Mouse (Mus musculus): ENCODE data around the gene Vsig2. TPM values are rescaled to one million over a fixed set of nuclear protein-coding genes. Genes with fewer than 3 reads are reported as not detected.

Gene Vsig2
- polyA plus RNA-seq, 1 experiment from 2014 or later = 2.0 TPM

- Histone ChIP-seq H3K9ac (no peak overlapping the region), H3K36me3 (no peaks in the 10 kb centered on the region), H3K9me3 (replicated peaks) (no peaks in the 10 kb centered on the region), H3K27ac (replicated peaks) (no peak overlapping the region), H3K4me1 (peaks cover 8% of the 10 kb centered on the region; the same call in 1 of the 2 replicates), H3K4me3 (replicated peaks) (no peak overlapping the region), H3K27me3 (peaks cover 3% of the 10 kb centered on the region; the same call in 1 of the 2 replicates), H3K4me2 (replicated peaks) (no peak overlapping the region)
- WGBS = 46% methylated on average over 4 of the region's 4 CpGs
- no peak for ATAC-seq (ENCODE audit: insufficient number of reproducible peaks, low FRiP score, low TSS enrichment, low read depth)
Observed at GRCm38 (mm10) chr9:37568605-37569214, 29.7 kb downstream of the Vsig2 start.

GRCm38 (mm10) chr9:37569231-37569835 lies 30.3 kb downstream of the Vsig2 start:
- Histone ChIP-seq H3K4me2 (replicated peaks) (no peak overlapping the region), H3K9me3 (replicated peaks) (no peaks in the 10 kb centered on the region), H3K36me3 (no peaks in the 10 kb centered on the region), H3K27me3 (peaks cover 3% of the 10 kb centered on the region; the same call in 1 of the 2 replicates), H3K27ac (replicated peaks) (no peak overlapping the region), H3K4me1 (peaks cover 8% of the 10 kb centered on the region; the same call in 1 of the 2 replicates), H3K9ac (no peak overlapping the region), H3K4me3 (replicated peaks) (no peak overlapping the region)
- ATAC-seq (ENCODE audit: insufficient number of reproducible peaks, low FRiP score, low TSS enrichment, low read depth) = no peak
- WGBS = 64% methylated on average over 2 of the region's 2 CpGs

- WGBS = 59% methylated on average over 3 of the region's 3 CpGs
- Histone ChIP-seq H3K4me1 (peaks cover 16% of the 10 kb centered on the region), H3K9ac (no peak overlapping the region), H3K27me3 (peaks cover 2% of the 10 kb centered on the region; the same call in 1 of the 2 replicates), H3K9me3 (replicated peaks) (no peaks in the 10 kb centered on the region), H3K4me2 (replicated peaks) (no peak overlapping the region), H3K36me3 (no peaks in the 10 kb centered on the region), H3K27ac (replicated peaks) (no peak overlapping the region), H3K4me3 (replicated peaks) (no peak overlapping the region)
- ATAC-seq (ENCODE audit: insufficient number of reproducible peaks, low FRiP score, low TSS enrichment, low read depth) = no peak
Observed at GRCm38 (mm10) chr9:37572204-37572876, 33.3 kb downstream of the Vsig2 start.

GRCm38 (mm10) chr9:37576436-37576930 lies 37.4 kb downstream of the Vsig2 start:
- peak; percentile 75 for ATAC-seq (ENCODE audit: insufficient number of reproducible peaks, low FRiP score, low TSS enrichment, low read depth)
- Histone ChIP-seq H3K9ac (no peak overlapping the region), H3K4me2 (replicated peaks) (peak overlapping the region; percentile 32)

GRCm38 (mm10) chr9:37583594-37583993 lies 44.5 kb downstream of the Vsig2 start:
- no peak overlapping the region for H3K9ac ChIP-seq
- no peaks in the 10 kb centered on the region for H3K4me1 ChIP-seq
- H3K27ac ChIP-seq (replicated peaks) = no peak overlapping the region
- no peaks in the 10 kb centered on the region for H3K9me3 ChIP-seq (replicated peaks)
- H3K27me3 ChIP-seq = no peaks in the 10 kb centered on the region
- no peak for ATAC-seq (ENCODE audit: insufficient number of reproducible peaks, low FRiP score, low TSS enrichment, low read depth)
- WGBS = 88% methylated on average over 5 of the region's 5 CpGs
- H3K4me2 ChIP-seq (replicated peaks) = no peak overlapping the region
- H3K36me3 ChIP-seq = no peaks in the 10 kb centered on the region
- no peak overlapping the region for H3K4me3 ChIP-seq (replicated peaks)

More at GRCm38 (mm10) chr9:37576436-37576930, 37.4 kb downstream of the Vsig2 start:
- Histone ChIP-seq H3K27me3 (peaks cover 2% of the 10 kb centered on the region; the same call in 1 of the 2 replicates), H3K4me1 (peaks cover 8% of the 10 kb centered on the region), H3K36me3 (no peaks in the 10 kb centered on the region), H3K9me3 (replicated peaks) (no peaks in the 10 kb centered on the region), H3K4me3 (replicated peaks) (no peak overlapping the region), H3K27ac (replicated peaks) (no peak overlapping the region)
- 12% methylated on average over 14 of the region's 14 CpGs for WGBS

GRCm38 (mm10) chr9:37586718-37587117 lies 47.7 kb downstream of the Vsig2 start:
- ATAC-seq (ENCODE audit: insufficient number of reproducible peaks, low FRiP score, low TSS enrichment, low read depth) = no peak
- no peak overlapping the region for H3K4me3 ChIP-seq (replicated peaks)
- 73% methylated on average over 4 of the region's 4 CpGs for WGBS

GRCm38 (mm10) chr9:37590381-37590780 lies 51.3 kb downstream of the Vsig2 start:
- ATAC-seq (ENCODE audit: insufficient number of reproducible peaks, low FRiP score, low TSS enrichment, low read depth) = no peak
- 82% methylated on average over 4 of the region's 4 CpGs for WGBS

More at GRCm38 (mm10) chr9:37586718-37587117, 47.7 kb downstream of the Vsig2 start:
- H3K27me3 ChIP-seq = no peaks in the 10 kb centered on the region
- H3K4me2 ChIP-seq (replicated peaks) = no peak overlapping the region
- H3K36me3 ChIP-seq = no peaks in the 10 kb centered on the region
- no peak overlapping the region for H3K27ac ChIP-seq (replicated peaks)
- H3K4me1 ChIP-seq = no peaks in the 10 kb centered on the region
- H3K9me3 ChIP-seq (replicated peaks) = no peaks in the 10 kb centered on the region
- no peak overlapping the region for H3K9ac ChIP-seq

GRCm38 (mm10) chr9:37592025-37592424 lies 53.0 kb downstream of the Vsig2 start:
- ATAC-seq (ENCODE audit: insufficient number of reproducible peaks, low FRiP score, low TSS enrichment, low read depth) = no peak
- Histone ChIP-seq H3K4me2 (replicated peaks) (no peak overlapping the region), H3K4me3 (replicated peaks) (no peak overlapping the region), H3K27ac (replicated peaks) (no peak overlapping the region), H3K9me3 (replicated peaks) (no peaks in the 10 kb centered on the region), H3K4me1 (no peaks in the 10 kb centered on the region), H3K36me3 (no peaks in the 10 kb centered on the region), H3K27me3 (no peaks in the 10 kb centered on the region), H3K9ac (no peak overlapping the region)
- 67% methylated on average over 2 of the region's 2 CpGs for WGBS

More at GRCm38 (mm10) chr9:37590381-37590780, 51.3 kb downstream of the Vsig2 start:
- H3K4me3 ChIP-seq (replicated peaks) = no peak overlapping the region
- no peak overlapping the region for H3K9ac ChIP-seq
- no peaks in the 10 kb centered on the region for H3K9me3 ChIP-seq (replicated peaks)
- no peaks in the 10 kb centered on the region for H3K4me1 ChIP-seq
- H3K36me3 ChIP-seq = no peaks in the 10 kb centered on the region
- no peak overlapping the region for H3K4me2 ChIP-seq (replicated peaks)
- H3K27ac ChIP-seq (replicated peaks) = no peak overlapping the region
- no peaks in the 10 kb centered on the region for H3K27me3 ChIP-seq

- Histone ChIP-seq H3K27me3 (no peaks in the 10 kb centered on the region), H3K4me3 (replicated peaks) (no peak overlapping the region), H3K4me2 (replicated peaks) (no peak overlapping the region), H3K9ac (no peak overlapping the region), H3K9me3 (replicated peaks) (no peaks in the 10 kb centered on the region), H3K4me1 (no peaks in the 10 kb centered on the region), H3K27ac (replicated peaks) (no peak overlapping the region), H3K36me3 (no peaks in the 10 kb centered on the region)
- ATAC-seq (ENCODE audit: insufficient number of reproducible peaks, low FRiP score, low TSS enrichment, low read depth) = no peak
- 43% methylated on average over 6 of the region's 6 CpGs for WGBS
Observed at GRCm38 (mm10) chr9:37592633-37593032, 53.6 kb downstream of the Vsig2 start.

- 65% methylated on average over 3 of the region's 3 CpGs for WGBS
Observed at GRCm38 (mm10) chr9:37593690-37594089, 54.6 kb downstream of the Vsig2 start.

More at GRCm38 (mm10) chr9:37593690-37594089, 54.6 kb downstream of the Vsig2 start:
- no peak for ATAC-seq (ENCODE audit: insufficient number of reproducible peaks, low FRiP score, low TSS enrichment, low read depth)
- H3K36me3 ChIP-seq = no peaks in the 10 kb centered on the region
- H3K9ac ChIP-seq = no peak overlapping the region
- no peak overlapping the region for H3K27ac ChIP-seq (replicated peaks)
- no peaks in the 10 kb centered on the region for H3K9me3 ChIP-seq (replicated peaks)
- H3K4me3 ChIP-seq (replicated peaks) = no peak overlapping the region
- no peak overlapping the region for H3K4me2 ChIP-seq (replicated peaks)
- H3K4me1 ChIP-seq = no peaks in the 10 kb centered on the region
- no peaks in the 10 kb centered on the region for H3K27me3 ChIP-seq

Data from embryonic facial prominence, embryonic 15.5 days (tissue).